Mouse (Mus musculus): ENCODE measurements around the gene Mfsd13b. TPM values are rescaled to one million over a fixed set of nuclear protein-coding genes. Genes with fewer than 3 reads are reported as not detected.
A peak's percentile ranks its signal among the peaks of the same experiment; 100 is the strongest.

The Mfsd13b gene
- total RNA-seq, 4 experiments from 2014 or later: 0.15 to 0.49 TPM; not detected in 2

DNA sequence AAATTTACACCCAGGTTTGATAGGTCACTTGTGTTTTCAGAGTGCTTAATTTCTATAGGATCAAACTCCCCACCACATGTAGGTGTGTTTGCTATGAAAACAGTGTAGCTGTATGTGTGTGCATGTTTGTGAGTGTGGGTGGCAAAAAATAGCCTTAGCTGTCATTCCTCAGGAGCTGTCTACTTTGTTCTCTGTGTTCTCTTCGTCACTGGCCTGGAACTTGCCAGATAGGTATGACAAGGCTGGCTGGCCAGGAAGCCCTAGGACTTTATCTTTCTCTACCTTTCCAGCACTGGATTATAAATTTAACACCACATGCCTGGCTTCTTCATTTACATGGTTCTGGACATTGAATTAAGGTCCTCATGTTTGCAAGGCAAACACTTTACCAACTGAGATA, 61.9 kb downstream of the Mfsd13b start:
- DNase-seq: no peak

DNA sequence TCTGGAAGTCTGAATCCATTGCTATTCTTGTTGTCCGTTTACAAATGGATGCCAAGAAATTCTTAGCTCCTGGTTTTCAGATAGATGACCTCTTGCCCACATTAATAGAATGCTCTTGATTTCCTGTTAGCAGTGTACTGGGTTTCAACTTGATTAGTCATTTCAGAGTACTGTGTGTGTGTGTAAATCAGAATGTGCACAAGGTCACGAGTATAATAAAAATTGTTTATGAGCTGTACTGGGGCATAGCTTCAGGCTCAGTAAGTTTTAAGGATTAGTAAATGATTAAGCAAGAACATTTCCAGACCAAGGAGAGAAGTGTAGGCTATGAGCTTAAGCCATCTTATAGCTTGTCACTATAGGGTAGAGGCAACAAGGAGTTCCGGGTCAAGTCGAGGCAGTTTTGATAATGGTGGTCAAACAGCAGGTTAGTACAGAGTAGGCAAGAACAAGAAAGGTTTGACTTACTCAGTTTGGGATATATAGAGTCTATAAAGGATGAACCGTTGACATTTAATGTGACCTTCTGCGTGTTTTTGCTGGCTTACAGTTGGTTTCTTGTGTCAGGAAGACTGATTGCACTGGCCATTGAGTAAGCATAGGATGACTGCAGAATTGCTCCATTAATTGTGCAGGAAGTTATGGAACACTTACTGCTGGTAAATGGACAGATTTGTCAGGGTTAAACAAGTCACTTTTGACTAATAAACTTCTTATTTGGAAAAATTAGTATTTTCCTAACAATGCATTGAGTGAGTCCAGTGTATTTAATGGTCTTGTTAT, 63.6 kb downstream of the Mfsd13b start:
- DNase-seq: peak; percentile 42

DNA sequence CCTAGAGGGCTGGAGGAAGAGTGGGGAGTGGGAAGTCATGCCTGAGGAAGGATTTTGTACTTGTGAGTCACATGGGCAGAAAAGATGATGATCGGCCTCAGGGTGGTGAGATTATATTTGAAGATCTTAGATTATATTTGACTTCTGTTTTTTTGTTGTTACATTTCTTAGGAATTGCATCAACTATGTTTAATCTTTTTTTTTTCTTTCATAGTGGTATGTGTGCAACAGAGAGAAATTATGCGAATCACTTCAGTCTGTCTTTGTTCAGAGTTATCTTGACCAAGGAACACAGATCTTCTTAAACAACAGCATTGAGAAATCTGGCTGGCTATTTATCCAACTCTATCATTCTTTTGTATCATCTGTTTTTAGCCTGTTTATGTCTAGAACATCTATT, 65.3 kb downstream of the Mfsd13b start:
- no peak for DNase-seq

- no peak for DNase-seq
Observed at GRCm38 (mm10) chr7:121053071-121053470, 70.8 kb downstream of the Mfsd13b start.

DNA sequence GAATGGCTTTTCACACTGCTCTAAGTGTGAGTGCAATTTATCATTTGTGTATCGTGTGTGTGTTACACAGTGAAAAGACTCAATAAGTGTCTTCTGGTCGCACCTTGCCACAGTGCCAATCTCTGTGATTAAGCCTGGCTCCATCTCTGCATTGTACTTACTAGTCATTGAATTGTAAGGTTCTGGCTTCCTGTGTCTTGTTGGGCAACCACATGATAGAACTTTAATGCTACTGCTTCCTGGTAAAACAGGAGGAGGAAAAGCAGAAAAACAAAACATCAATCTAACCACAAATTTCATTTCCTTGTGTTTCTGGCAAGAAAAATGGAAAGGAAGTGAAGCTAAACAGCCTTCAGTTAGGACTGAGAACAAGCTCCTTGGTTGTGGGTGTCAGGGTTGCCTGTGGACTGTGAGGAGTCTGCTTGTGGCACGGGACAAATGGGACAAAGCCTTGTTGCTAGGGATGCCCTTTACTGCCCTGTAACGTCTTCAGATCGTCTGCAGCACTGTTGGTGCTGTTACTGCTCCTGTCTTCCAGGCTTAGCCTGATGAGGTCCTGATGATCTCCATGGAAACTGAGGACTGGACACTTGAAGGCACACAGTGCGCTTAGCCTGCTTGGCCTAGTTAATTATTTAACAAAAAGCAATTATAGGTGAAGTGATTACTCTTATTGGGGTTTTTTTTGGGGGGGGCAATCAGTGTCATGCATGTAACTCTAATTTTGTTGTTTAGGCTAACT, 77.3 kb downstream of the Mfsd13b start:
- DNase-seq: no peak

GRCm38 (mm10) chr7:121064309-121064708, 82.0 kb downstream of the Mfsd13b start:
- no peak for DNase-seq

Other genes with a start within 250 kb of the Mfsd13b start
- 1 to 10 TPM; 1.1 to 5.5 (median 3.3) TPM for gene Vwa3a, start 243.2 kb upstream of the Mfsd13b start, total RNA-seq (2022)
- gene Gm5737, start 170.1 kb upstream of the Mfsd13b start, total RNA-seq (2022): not detected
- gene Eef2k, start 139.7 kb upstream of the Mfsd13b start, total RNA-seq (2022): 10 to 100 TPM; 27.2 to 51.2 (median 40.8) TPM
- 10 to 100 TPM; 23.6 to 34.6 (median 27.7) TPM for gene Polr3e, start 64.8 kb upstream of the Mfsd13b start, total RNA-seq (2022)
- gene Cdr2, start 197 bp upstream of the Mfsd13b start, total RNA-seq (2022): 10 to 100 TPM in 1 of 4 experiments, 1 to 10 TPM in 3; 4.9 to 13.0 (median 7.0) TPM
- gene Mettl9, start 51.9 kb downstream of the Mfsd13b start, total RNA-seq (2022): 100 to 1,000 TPM; 104 to 126 (median 113) TPM
- gene Igsf6, start 92.1 kb downstream of the Mfsd13b start, total RNA-seq (2022): 1 to 10 TPM; 2.0 to 4.3 (median 3.8) TPM
- gene Otoa, start 99.1 kb downstream of the Mfsd13b start, total RNA-seq (2022): 1 to 10 TPM in 2 of 4 experiments, under 1 TPM in 2; 0.58 to 1.3 (median 1.0) TPM